Mouse (Mus musculus) liver, postnatal 0 days (tissue): Measurements from ENCODE around the gene Ugt1a8.

Experiments used
- CTCF ChIP-seq: sonication (generic); IDR thresholded peaks from 2 replicates; pipeline ENCODE4 v1.5.1; 2016; ENCODE audit warnings: antibody characterized with exemption, low read depth
- EP300 ChIP-seq: IDR thresholded peaks from 2 replicates; pipeline ENCODE4 v1.6.1; 2016; ENCODE audit warnings: antibody characterized with exemption, low read depth, mild to moderate bottlenecking

DNA sequence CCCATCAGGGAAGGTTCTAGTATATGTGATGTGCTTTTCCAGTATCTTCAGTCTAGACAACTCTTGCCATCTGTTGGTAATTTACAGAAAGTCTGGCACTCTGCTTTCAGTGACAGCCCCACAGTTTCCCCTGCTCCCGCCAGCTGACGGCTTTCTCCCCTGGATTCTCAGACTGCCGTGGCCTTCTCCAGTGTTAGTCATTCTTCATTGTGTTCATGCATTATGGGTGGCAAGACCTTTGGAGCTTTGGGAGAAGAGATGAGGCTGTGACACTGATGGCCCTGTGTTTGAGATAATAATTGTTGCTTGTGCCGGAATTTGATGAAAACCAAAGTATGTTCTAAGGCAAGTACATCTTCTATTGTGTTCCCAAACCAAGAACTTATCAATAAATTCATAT, 131.0 kb downstream of the Ugt1a8 start:
- TF ChIP-seq EP300 = no peak
- no peak for TF ChIP-seq CTCF
